Mouse (Mus musculus) cerebellum, adult 2 months (tissue): ENCODE results near the gene 9130230L23Rik.

Source experiments
- CTCF ChIP-seq: fragments of 200-500 bp; IDR thresholded peaks from 2 replicates; pipeline ENCODE4 v1.5.1; 2011; ENCODE audit warnings: low read depth, mild to moderate bottlenecking, control low read depth, low read length, moderate library complexity, borderline replicate concordance; ENCODE audit not compliant: insufficient read depth
- POLR2A ChIP-seq: fragments of 200-500 bp; IDR thresholded peaks from 2 replicates; pipeline ENCODE4 v1.6.1; 2011; ENCODE audit warnings: low read length, control low read depth, borderline replicate concordance; ENCODE audit not compliant: insufficient read depth

DNA sequence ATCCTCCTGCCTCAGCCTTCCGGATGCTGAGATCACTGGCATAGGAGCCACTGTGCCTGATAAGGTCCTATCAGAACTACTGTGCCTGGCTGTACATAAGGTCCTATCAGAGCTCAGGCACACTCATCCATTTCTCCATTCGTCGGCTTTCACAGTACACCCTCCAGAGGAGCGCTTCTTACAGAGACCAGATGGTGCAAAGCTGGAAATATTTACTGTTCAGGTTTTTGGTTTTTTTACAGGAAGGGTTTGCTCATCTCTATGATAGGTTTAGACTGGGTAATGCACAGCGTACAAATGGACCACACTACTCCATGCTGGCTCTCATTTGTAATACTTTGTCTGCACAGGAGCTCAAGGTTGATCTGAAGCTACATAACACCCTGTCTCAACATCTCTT, 40.8 kb downstream of the 9130230L23Rik start:
- TF ChIP-seq CTCF (no peak), POLR2A (no peak)
